Mouse (Mus musculus) hematopoietic multipotent progenitor cell, adult 10-12 weeks (in vitro differentiated cells): ENCODE results near the gene Gnb1l. TPM values are rescaled to one million over a fixed set of nuclear protein-coding genes. Genes with fewer than 3 reads are reported as not detected.

Experiments used
- polyA plus RNA-seq: library from polyadenylated mRNA; stranded (reverse); fragments of >175 nt; gene quantifications from 2 replicates; pipeline ENCODE4 v1.2.3, GENCODE M21; 2012; ENCODE audit warnings: low replicate concordance

The Gnb1l gene
- 6.1 and 8.9 TPM in 2 replicates for polyA plus RNA-seq

GRCm38 (mm10) chr16:18498558-18498990, at the start of gene Gnb1l, which contains the start of gene Rtl10:
TSS of gene Gnb1l (plus strand) at chr16:18498713.
TSS of gene Rtl10 (plus strand) at chr16:18498901.

GRCm38 (mm10) chr16:18589804-18590790, 91.6 kb downstream of the Gnb1l start, which contains the start of gene Tbx1:
TSS of gene Tbx1 (minus strand) at chr16:18590671.

Other genes with a start within 250 kb of the Gnb1l start
- gene Ranbp1, start 250.0 kb upstream of the Gnb1l start, polyA plus RNA-seq = 278 and 395 TPM in 2 replicates
- gene Gm49776, start 240.4 kb upstream of the Gnb1l start, polyA plus RNA-seq = 0.40 TPM in 1 of 2 replicates, not detected in the other
- 2.6 and 15.8 TPM in 2 replicates for gene Dgcr8, start 209.5 kb upstream of the Gnb1l start, polyA plus RNA-seq
- 18.3 and 22.8 TPM in 2 replicates for gene Tango2, start 150.6 kb upstream of the Gnb1l start, polyA plus RNA-seq
- gene Arvcf, start 150.5 kb upstream of the Gnb1l start, polyA plus RNA-seq = 5.0 and 7.9 TPM in 2 replicates
- gene Txnrd2, start 72.3 kb upstream of the Gnb1l start, polyA plus RNA-seq = 8.5 and 12.5 TPM in 2 replicates
- gene Comt, start 71.9 kb upstream of the Gnb1l start, polyA plus RNA-seq = 16.4 and 49.9 TPM in 2 replicates
- gene Rtl10, start 188 bp downstream of the Gnb1l start, polyA plus RNA-seq = 2.8 and 3.9 TPM in 2 replicates
- gene Tbx1, start 92.0 kb downstream of the Gnb1l start, polyA plus RNA-seq = not detected in 2 replicates
- gene Gp1bb, start 123.7 kb downstream of the Gnb1l start, polyA plus RNA-seq = 5.8 and 10.0 TPM in 2 replicates
- 0.24 and 2.6 TPM in 2 replicates for gene Gm49601, start 127.7 kb downstream of the Gnb1l start, polyA plus RNA-seq
- 1.3 and 3.1 TPM in 2 replicates for gene Sept5, start 131.2 kb downstream of the Gnb1l start, polyA plus RNA-seq